Mouse (Mus musculus) liver, embryonic 12.5 days (tissue): Measurements from ENCODE around the gene Kdm4a. TPM values are rescaled to one million over a fixed set of nuclear protein-coding genes. Genes with fewer than 3 reads are reported as not detected.

Source experiments
- ATAC-seq: fragments of 200-750 bp; cut with Nextera tagmentation; 2 replicates; pipeline ENCODE4 v1.8.0; 2017; ENCODE audit warnings: moderate number of reproducible peaks, mild to moderate bottlenecking, moderate library complexity
- H3K27ac ChIP-seq: fragments of 300-500 bp; sonication (generic); 2 replicates; pipeline ENCODE4 v1.5.1; 2016; ENCODE audit warnings: mild to moderate bottlenecking
- H3K27me3 ChIP-seq: fragments of 300-500 bp; sonication (generic); replicated peaks from 2 replicates; pipeline ENCODE4 v1.6.1; 2016; ENCODE audit warnings: mild to moderate bottlenecking, moderate library complexity
- H3K36me3 ChIP-seq: fragments of 300-500 bp; sonication (generic); 2 replicates; pipeline ENCODE4 v1.6.1; 2016; ENCODE audit warnings: mild to moderate bottlenecking, moderate library complexity
- H3K4me1 ChIP-seq: fragments of 300-500 bp; sonication (generic); 2 replicates; pipeline ENCODE4 v1.6.1; 2016
- H3K4me2 ChIP-seq: fragments of 300-500 bp; sonication (generic); 2 replicates; pipeline ENCODE4 v1.6.1; 2016; ENCODE audit warnings: mild to moderate bottlenecking, moderate library complexity
- H3K4me3 ChIP-seq: fragments of 300-500 bp; sonication (generic); 2 replicates; pipeline ENCODE4 v1.5.1; 2016; ENCODE audit warnings: mild to moderate bottlenecking, moderate library complexity
- H3K9ac ChIP-seq: fragments of 300-500 bp; sonication (generic); 2 replicates; pipeline ENCODE4 v1.6.1; 2016; ENCODE audit warnings: mild to moderate bottlenecking, moderate library complexity
- H3K9me3 ChIP-seq: fragments of 300-500 bp; sonication (generic); replicated peaks from 2 replicates; pipeline ENCODE4 v1.6.1; 2016; ENCODE audit warnings: mild to moderate bottlenecking, moderate library complexity
- WGBS: fragments of 180-500 bp; shearing (Covaris S2); methylation state at CpG from one replicate; pipeline ENCODE4 v1.1.7; 2016; ENCODE audit not compliant: insufficient replicate concordance; 5-methylcytosine and 5-hydroxymethylcytosine counted together
- polyA plus RNA-seq: library from polyadenylated mRNA; unstranded; fragments of >200 nt; fragmentation: Nextera tagmentation; extraction: Ambion mirVana; gene quantifications from 2 replicates; pipeline ENCODE4 v1.2.1, GENCODE M21; 2016

Kdm4a gene
- polyA plus RNA-seq: 11.2 and 12.8 TPM in 2 replicates

DNA sequence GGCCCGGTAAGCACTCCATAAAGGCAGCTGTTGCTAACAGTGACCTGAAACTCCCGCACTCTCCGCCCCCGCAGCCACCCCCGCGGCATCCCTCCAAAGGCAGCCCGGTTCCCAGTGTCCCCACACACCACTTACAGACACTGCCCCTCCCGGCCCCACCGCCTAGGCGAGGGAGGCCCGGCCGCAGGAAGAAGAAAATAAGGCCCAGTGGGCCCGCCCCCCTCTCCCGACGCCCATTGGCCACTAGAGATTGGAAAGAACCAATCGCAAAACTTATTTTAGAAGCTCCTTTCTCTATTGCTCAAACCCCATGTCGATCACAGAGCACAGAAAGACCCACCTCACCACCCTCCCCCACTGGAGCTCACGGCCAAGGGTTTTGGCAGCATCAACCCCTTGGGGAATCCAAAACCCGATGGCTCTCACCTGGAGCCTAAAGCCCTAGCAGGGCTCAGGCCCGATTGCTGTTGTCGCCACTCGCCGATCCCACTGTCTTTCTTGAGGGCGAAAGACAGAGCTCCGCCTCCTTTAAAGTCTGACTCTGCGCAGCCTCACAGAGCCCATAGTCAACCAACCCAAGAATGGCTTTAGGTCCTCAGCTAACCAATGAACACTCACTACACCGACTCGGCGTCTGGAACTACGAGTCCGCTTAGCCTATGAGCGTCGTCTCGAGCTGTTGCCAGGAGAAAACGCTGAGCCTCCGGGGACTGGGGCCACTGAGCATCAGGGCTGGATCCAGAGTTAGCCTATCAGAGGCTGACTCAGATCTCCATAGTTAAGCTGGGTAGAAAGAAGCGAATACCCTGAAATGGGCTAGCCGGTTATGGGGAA, at the start of gene Kdm4a:
Gene Kdm4a, minus strand, starts transcription at position 577 of the 834 bp plus-strand sequence.
- WGBS: under 1% methylated on average over 38 of the region's 38 CpGs
- peak; percentile 99 for ATAC-seq

GRCm38 (mm10) chr4:118229035-118229770, 49.4 kb upstream of the Kdm4a start:
- H3K4me1 ChIP-seq: peaks cover 13% of the 10 kb centered on the region; the same call in 1 of the 2 replicates
- peaks cover 45% of the 10 kb centered on the region for H3K36me3 ChIP-seq
- no peaks in the 10 kb centered on the region for H3K27me3 ChIP-seq
- WGBS: 56% methylated on average over 6 of the region's 6 CpGs
- no peak for ATAC-seq
- H3K4me2 ChIP-seq: no peak overlapping the region
- H3K27ac ChIP-seq: no peak overlapping the region
- no peaks in the 10 kb centered on the region for H3K9me3 ChIP-seq
- no peak overlapping the region for H3K9ac ChIP-seq
- H3K4me3 ChIP-seq: no peak overlapping the region

More for the DNA sequence above, at the start of gene Kdm4a:
- Histone ChIP-seq H3K4me3 (peak within 1 kb of the TSS; percentile 75), H3K4me1 (peaks cover 16% of the 10 kb centered on the region), H3K27me3 (no peaks in the 10 kb centered on the region), H3K27ac (peak within 1 kb of the TSS; percentile 89), H3K9me3 (no peaks in the 10 kb centered on the region), H3K9ac (peak within 1 kb of the TSS; percentile 79), H3K4me2 (peak within 1 kb of the TSS; percentile 90), H3K36me3 (peaks cover 28% of the 10 kb centered on the region)

GRCm38 (mm10) chr4:118227398-118227797, 47.6 kb upstream of the Kdm4a start:
- peak; percentile 40 for ATAC-seq
- no peaks in the 10 kb centered on the region for H3K9me3 ChIP-seq
- peaks cover 61% of the 10 kb centered on the region for H3K36me3 ChIP-seq
- H3K27ac ChIP-seq: no peak overlapping the region
- no peak overlapping the region for H3K4me3 ChIP-seq
- H3K4me1 ChIP-seq: no peaks in the 10 kb centered on the region
- no peak overlapping the region for H3K9ac ChIP-seq
- no peak overlapping the region for H3K4me2 ChIP-seq
- no peaks in the 10 kb centered on the region for H3K27me3 ChIP-seq
- WGBS: 67% methylated on average over 12 of the region's 12 CpGs

DNA sequence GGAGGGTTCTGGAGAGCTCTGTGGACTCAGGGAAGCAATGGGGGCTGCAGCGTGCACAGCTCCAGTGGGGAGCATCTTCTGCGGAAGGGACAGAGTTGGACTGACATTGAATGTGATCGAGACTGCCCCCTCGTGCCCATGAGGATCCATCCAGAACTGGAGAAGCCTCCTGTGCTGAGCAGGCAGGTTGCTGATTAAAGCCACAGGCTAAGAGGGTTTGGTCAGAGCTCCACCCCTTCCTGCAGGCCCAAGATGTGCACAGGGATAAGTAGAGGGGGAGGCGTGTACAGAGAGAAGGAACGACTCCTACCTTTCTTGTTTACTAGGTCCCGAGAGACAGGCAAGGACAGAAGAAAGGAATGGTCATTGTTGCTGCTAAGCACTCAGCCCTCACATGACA, 41.4 kb upstream of the Kdm4a start:
- peak; percentile 68 for ATAC-seq
- Histone ChIP-seq H3K36me3 (peaks cover 70% of the 10 kb centered on the region), H3K4me1 (peaks cover 13% of the 10 kb centered on the region), H3K9ac (no peak overlapping the region), H3K4me3 (no peak overlapping the region), H3K27me3 (no peaks in the 10 kb centered on the region), H3K4me2 (no peak overlapping the region), H3K9me3 (no peaks in the 10 kb centered on the region), H3K27ac (no peak overlapping the region)
- 46% methylated on average over 7 of the region's 7 CpGs for WGBS

DNA sequence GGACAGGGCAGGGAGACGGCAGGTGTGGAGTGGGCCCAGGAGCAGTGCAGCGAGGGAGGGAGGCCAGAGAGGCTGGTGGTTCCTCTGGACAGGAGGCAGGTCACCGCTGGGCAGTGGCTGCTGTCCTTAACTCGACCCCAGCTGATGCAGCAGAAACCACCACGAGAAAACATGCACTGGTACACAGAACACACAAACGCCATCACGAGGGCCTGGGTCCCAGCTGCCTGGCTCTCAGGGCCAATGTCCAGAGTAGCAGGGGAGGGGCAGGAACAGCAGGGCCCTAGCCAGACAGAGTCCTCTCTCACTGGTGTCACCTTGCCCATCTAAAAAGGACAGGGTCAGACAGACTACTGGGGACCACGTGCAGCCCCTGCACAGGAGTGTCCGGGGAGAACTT, 40.9 kb upstream of the Kdm4a start:
- Histone ChIP-seq H3K4me2 (no peak overlapping the region), H3K4me1 (peaks cover 13% of the 10 kb centered on the region), H3K27me3 (no peaks in the 10 kb centered on the region), H3K9me3 (no peaks in the 10 kb centered on the region), H3K9ac (no peak overlapping the region), H3K27ac (no peak overlapping the region), H3K36me3 (peaks cover 70% of the 10 kb centered on the region), H3K4me3 (no peak overlapping the region)
- no peak for ATAC-seq
- 69% methylated on average over 9 of the region's 9 CpGs for WGBS

GRCm38 (mm10) chr4:118219487-118219886, 39.6 kb upstream of the Kdm4a start:
- no peak for ATAC-seq
- Histone ChIP-seq H3K9me3 (no peaks in the 10 kb centered on the region), H3K4me1 (peaks cover 13% of the 10 kb centered on the region), H3K36me3 (peaks cover 59% of the 10 kb centered on the region), H3K4me3 (no peak overlapping the region), H3K27me3 (no peaks in the 10 kb centered on the region), H3K4me2 (no peak overlapping the region), H3K27ac (no peak overlapping the region), H3K9ac (no peak overlapping the region)
- 78% methylated on average over 6 of the region's 6 CpGs for WGBS

- Histone ChIP-seq H3K27me3 (no peaks in the 10 kb centered on the region), H3K9me3 (no peaks in the 10 kb centered on the region), H3K27ac (no peak overlapping the region), H3K36me3 (peaks cover 54% of the 10 kb centered on the region), H3K9ac (no peak overlapping the region), H3K4me3 (no peak overlapping the region), H3K4me2 (no peak overlapping the region), H3K4me1 (peaks cover 13% of the 10 kb centered on the region)
- 70% methylated on average over 5 of the region's 5 CpGs for whole genome bisulfite sequencing
- no peak for ATAC-seq
Measured at GRCm38 (mm10) chr4:118218521-118218920, 38.7 kb upstream of the Kdm4a start.

DNA sequence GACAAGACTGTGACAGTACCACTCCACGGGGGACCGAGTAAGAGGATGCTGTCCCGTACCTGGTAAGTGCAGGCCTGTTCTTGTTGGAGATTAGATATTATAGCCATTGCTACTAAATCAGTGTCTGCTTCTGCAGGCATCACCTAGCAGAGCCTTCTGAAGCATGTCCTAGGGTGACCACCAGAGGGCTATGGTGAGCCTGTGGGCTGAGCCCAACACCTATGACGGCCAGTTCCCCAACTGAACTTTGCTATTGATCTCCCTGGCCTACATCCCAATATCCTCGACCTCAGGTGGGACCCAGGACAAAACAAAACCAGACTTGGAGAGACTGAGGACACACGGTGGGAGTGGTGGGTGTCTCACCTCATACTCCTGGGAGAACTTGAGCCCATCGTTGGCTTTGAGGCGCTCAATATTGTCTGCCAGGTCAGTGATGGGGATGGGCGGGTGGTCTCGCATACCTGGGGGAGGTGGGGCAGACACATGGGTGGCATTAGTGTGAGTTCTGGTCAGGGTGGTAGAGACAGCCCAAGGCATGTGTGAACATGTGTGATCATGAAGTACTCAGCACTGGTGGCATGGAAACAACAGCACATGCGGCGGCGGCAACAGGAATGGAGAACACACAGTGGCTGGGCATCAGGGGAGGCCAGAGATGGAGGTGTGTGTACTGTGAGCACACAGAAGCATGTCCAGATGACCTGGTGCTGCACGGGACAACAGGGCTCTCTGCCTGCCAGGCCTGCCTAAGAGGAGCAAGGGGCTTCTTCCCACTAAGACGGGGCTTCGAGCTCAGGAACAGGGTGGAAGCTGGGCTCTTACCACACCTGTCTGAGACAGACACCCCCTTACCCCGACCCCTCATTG, 37.1 kb upstream of the Kdm4a start:
- 62% methylated on average over 17 of the region's 17 CpGs for WGBS
- Histone ChIP-seq H3K4me1 (peaks cover 13% of the 10 kb centered on the region), H3K9ac (no peak overlapping the region), H3K9me3 (no peaks in the 10 kb centered on the region), H3K4me2 (no peak overlapping the region), H3K27ac (no peak overlapping the region), H3K36me3 (peaks cover 57% of the 10 kb centered on the region), H3K27me3 (no peaks in the 10 kb centered on the region), H3K4me3 (no peak overlapping the region)
- ATAC-seq: no peak

- Histone ChIP-seq H3K9me3 (no peaks in the 10 kb centered on the region), H3K27ac (no peak overlapping the region), H3K4me2 (no peak overlapping the region), H3K4me1 (no peaks in the 10 kb centered on the region), H3K4me3 (no peak overlapping the region), H3K9ac (no peak overlapping the region), H3K27me3 (no peaks in the 10 kb centered on the region), H3K36me3 (peaks cover 57% of the 10 kb centered on the region)
- whole genome bisulfite sequencing: 69% methylated on average over 1 of the region's 1 CpGs
- ATAC-seq: no peak
Measured at GRCm38 (mm10) chr4:118214891-118215290, 35.0 kb upstream of the Kdm4a start.

GRCm38 (mm10) chr4:118206918-118207640, 27.2 kb upstream of the Kdm4a start:
- ATAC-seq: no peak
- H3K36me3 ChIP-seq: peaks cover 43% of the 10 kb centered on the region
- no peak overlapping the region for H3K27ac ChIP-seq
- no peak overlapping the region for H3K4me3 ChIP-seq
- no peaks in the 10 kb centered on the region for H3K27me3 ChIP-seq
- H3K9me3 ChIP-seq: no peaks in the 10 kb centered on the region
- WGBS: 61% methylated on average over 9 of the region's 10 CpGs
- H3K4me1 ChIP-seq: no peaks in the 10 kb centered on the region
- no peak overlapping the region for H3K9ac ChIP-seq
- no peak overlapping the region for H3K4me2 ChIP-seq

DNA sequence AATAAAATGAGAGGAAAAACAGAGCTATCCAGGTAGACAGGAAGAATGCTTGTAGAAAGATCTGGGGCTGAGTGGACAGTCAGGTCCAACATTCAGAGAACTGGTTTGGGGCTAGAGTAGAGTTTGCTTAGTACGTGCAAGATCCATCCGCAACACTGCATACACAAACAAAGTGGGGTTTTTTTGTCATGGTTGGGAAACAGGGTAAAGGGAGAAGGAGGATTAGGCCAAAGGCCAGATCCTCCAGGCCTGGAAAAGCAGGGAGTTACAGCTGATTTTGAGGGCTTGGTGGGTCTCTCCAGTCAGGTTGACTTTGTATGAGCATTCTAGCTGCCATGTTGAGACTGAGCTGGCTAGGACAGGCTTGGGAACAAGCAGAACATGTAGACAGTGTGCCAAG, 26.1 kb upstream of the Kdm4a start:
- Histone ChIP-seq H3K9me3 (no peaks in the 10 kb centered on the region), H3K27me3 (no peaks in the 10 kb centered on the region), H3K9ac (no peak overlapping the region), H3K27ac (no peak overlapping the region), H3K4me1 (no peaks in the 10 kb centered on the region), H3K4me3 (no peak overlapping the region), H3K36me3 (peaks cover 31% of the 10 kb centered on the region), H3K4me2 (no peak overlapping the region)
- 0 out of 2 replicates have a peak, but pooled peaks have one; percentile 42 for ATAC-seq
- 80% methylated on average over 2 of the region's 2 CpGs for WGBS
